Mouse (Mus musculus): ENCODE measurements around the gene Ybx2. TPM values are rescaled to one million over a fixed set of nuclear protein-coding genes. Genes with fewer than 3 reads are reported as not detected.

Gene Ybx2
- polyA plus RNA-seq, 1 experiment from 2014 or later, result 6.6 TPM

GRCm38 (mm10) chr11:69945216-69945615, 9.6 kb downstream of the Ybx2 start:
- H3K4me3 ChIP-seq (ENCODE audit: low read depth, low read length), result no peak overlapping the region
- ATAC-seq (ENCODE audit: insufficient number of reproducible peaks, insufficient read depth, low FRiP score, low read depth), result no peak
- H3K36me3 ChIP-seq (ENCODE audit: control insufficient read depth, insufficient read depth, low read length), result peaks cover 21% of the 10 kb centered on the region
- WGBS, result 59% methylated on average over 13 of the region's 13 CpGs
- no peak overlapping the region for H3K9ac ChIP-seq (replicated peaks; ENCODE audit: low read depth, low read length)
- no peaks in the 10 kb centered on the region; the same call in 1 of the 2 replicates for H3K4me1 ChIP-seq (ENCODE audit: control insufficient read depth, insufficient read depth, low read length)
- H3K9me3 ChIP-seq (ENCODE audit: control insufficient read depth, low read depth, low read length), result no peaks in the 10 kb centered on the region
- no peak overlapping the region for H3K27ac ChIP-seq (ENCODE audit: low read length)
- 0 out of 2 replicates have a peak overlapping the region, but pooled peaks have one; percentile 55 for H3K4me2 ChIP-seq (replicated peaks; ENCODE audit: low read depth, low read length)
- H3K27me3 ChIP-seq (ENCODE audit: control insufficient read depth, insufficient read depth, low read length), result no peaks in the 10 kb centered on the region

GRCm38 (mm10) chr11:69945997-69946891, 10.6 kb downstream of the Ybx2 start:
- H3K4me1 ChIP-seq (ENCODE audit: control insufficient read depth, insufficient read depth, low read length), result no peaks in the 10 kb centered on the region; the same call in 1 of the 2 replicates
- H3K4me3 ChIP-seq (ENCODE audit: low read depth, low read length), result peak overlapping the region; percentile 46
- H3K27me3 ChIP-seq (ENCODE audit: control insufficient read depth, insufficient read depth, low read length), result no peaks in the 10 kb centered on the region
- no peak overlapping the region for H3K9ac ChIP-seq (replicated peaks; ENCODE audit: low read depth, low read length)
- no peak for ATAC-seq (ENCODE audit: insufficient number of reproducible peaks, insufficient read depth, low FRiP score, low read depth)
- peak overlapping the region; percentile 77; the same call in 1 of the 2 replicates for H3K27ac ChIP-seq (ENCODE audit: low read length)
- H3K4me2 ChIP-seq (replicated peaks; ENCODE audit: low read depth, low read length), result peak overlapping the region; percentile 55
- 84% methylated on average over 18 of the region's 18 CpGs for WGBS
- H3K36me3 ChIP-seq (ENCODE audit: control insufficient read depth, insufficient read depth, low read length), result peaks cover 21% of the 10 kb centered on the region
- H3K9me3 ChIP-seq (ENCODE audit: control insufficient read depth, low read depth, low read length), result no peaks in the 10 kb centered on the region

- peak overlapping the region; percentile 55 for H3K4me2 ChIP-seq (replicated peaks; ENCODE audit: low read depth, low read length)
- H3K27me3 ChIP-seq (ENCODE audit: control insufficient read depth, insufficient read depth, low read length), result no peaks in the 10 kb centered on the region
- H3K36me3 ChIP-seq (ENCODE audit: control insufficient read depth, insufficient read depth, low read length), result peaks cover 20% of the 10 kb centered on the region
- peak overlapping the region; percentile 46 for H3K4me3 ChIP-seq (ENCODE audit: low read depth, low read length)
- peak overlapping the region; percentile 77 for H3K27ac ChIP-seq (ENCODE audit: low read length)
- no peaks in the 10 kb centered on the region for H3K9me3 ChIP-seq (ENCODE audit: control insufficient read depth, low read depth, low read length)
- 2% methylated on average over 29 of the region's 29 CpGs for WGBS
- H3K9ac ChIP-seq (replicated peaks; ENCODE audit: low read depth, low read length), result peak overlapping the region; percentile 47
- H3K4me1 ChIP-seq (ENCODE audit: control insufficient read depth, insufficient read depth, low read length), result no peaks in the 10 kb centered on the region; the same call in 1 of the 2 replicates
- peak; percentile 29 for ATAC-seq (ENCODE audit: insufficient number of reproducible peaks, insufficient read depth, low FRiP score, low read depth)
Measured at GRCm38 (mm10) chr11:69947337-69948065, 11.9 kb downstream of the Ybx2 start.

- H3K27ac ChIP-seq (ENCODE audit: low read length), result peak within 1 kb of the TSS; percentile 77
- no peaks in the 10 kb centered on the region for H3K27me3 ChIP-seq (ENCODE audit: control insufficient read depth, insufficient read depth, low read length)
- WGBS, result under 1% methylated on average over 34 of the region's 34 CpGs
- peak within 1 kb of the TSS; percentile 55 for H3K4me2 ChIP-seq (replicated peaks; ENCODE audit: low read depth, low read length)
- peak within 1 kb of the TSS; percentile 46 for H3K4me3 ChIP-seq (ENCODE audit: low read depth, low read length)
- ATAC-seq (ENCODE audit: insufficient number of reproducible peaks, insufficient read depth, low FRiP score, low read depth), result peak; percentile 93
- peak within 1 kb of the TSS; percentile 47 for H3K9ac ChIP-seq (replicated peaks; ENCODE audit: low read depth, low read length)
- H3K4me1 ChIP-seq (ENCODE audit: control insufficient read depth, insufficient read depth, low read length), result no peaks in the 10 kb centered on the region; the same call in 1 of the 2 replicates
- peaks cover 17% of the 10 kb centered on the region for H3K36me3 ChIP-seq (ENCODE audit: control insufficient read depth, insufficient read depth, low read length)
- no peaks in the 10 kb centered on the region for H3K9me3 ChIP-seq (ENCODE audit: control insufficient read depth, low read depth, low read length)
Measured at GRCm38 (mm10) chr11:69948066-69948762, 12.6 kb downstream of the Ybx2 start, which contains the start of gene Slc2a4. Gene Slc2a4 (minus strand): TSS chr11:69948188.

- H3K4me1 ChIP-seq (ENCODE audit: control insufficient read depth, insufficient read depth, low read length), result no peaks in the 10 kb centered on the region; the same call in 1 of the 2 replicates
- H3K4me2 ChIP-seq (replicated peaks; ENCODE audit: low read depth, low read length), result peak overlapping the region; percentile 55
- WGBS, result under 1% methylated on average over 14 of the region's 14 CpGs
- ATAC-seq (ENCODE audit: insufficient number of reproducible peaks, insufficient read depth, low FRiP score, low read depth), result peak; percentile 34; the same call in 1 of the 2 replicates
- peaks cover 17% of the 10 kb centered on the region for H3K36me3 ChIP-seq (ENCODE audit: control insufficient read depth, insufficient read depth, low read length)
- H3K9me3 ChIP-seq (ENCODE audit: control insufficient read depth, low read depth, low read length), result no peaks in the 10 kb centered on the region
- H3K27ac ChIP-seq (ENCODE audit: low read length), result peak overlapping the region; percentile 77
- no peaks in the 10 kb centered on the region for H3K27me3 ChIP-seq (ENCODE audit: control insufficient read depth, insufficient read depth, low read length)
- peak overlapping the region; percentile 46 for H3K4me3 ChIP-seq (ENCODE audit: low read depth, low read length)
- H3K9ac ChIP-seq (replicated peaks; ENCODE audit: low read depth, low read length), result peak overlapping the region; percentile 28; the same call in 1 of the 2 replicates
Measured at GRCm38 (mm10) chr11:69948763-69949150, 13.2 kb downstream of the Ybx2 start.

GRCm38 (mm10) chr11:69950807-69951459, 15.3 kb downstream of the Ybx2 start:
- Histone ChIP-seq H3K27ac (ENCODE audit: low read length) (no peak overlapping the region), H3K9me3 (ENCODE audit: control insufficient read depth, low read depth, low read length) (no peaks in the 10 kb centered on the region), H3K4me2 (replicated peaks; ENCODE audit: low read depth, low read length) (no peak overlapping the region), H3K4me1 (ENCODE audit: control insufficient read depth, insufficient read depth, low read length) (no peaks in the 10 kb centered on the region; the same call in 1 of the 2 replicates), H3K27me3 (ENCODE audit: control insufficient read depth, insufficient read depth, low read length) (no peaks in the 10 kb centered on the region), H3K9ac (replicated peaks; ENCODE audit: low read depth, low read length) (no peak overlapping the region), H3K4me3 (ENCODE audit: low read depth, low read length) (no peak overlapping the region), H3K36me3 (ENCODE audit: control insufficient read depth, insufficient read depth, low read length) (no peaks in the 10 kb centered on the region)
- WGBS, result 39% methylated on average over 4 of the region's 4 CpGs
- ATAC-seq (ENCODE audit: insufficient number of reproducible peaks, insufficient read depth, low FRiP score, low read depth), result no peak

GRCm38 (mm10) chr11:69952274-69952673, 16.7 kb downstream of the Ybx2 start:
- WGBS, result 43% methylated on average over 1 of the region's 1 CpGs
- Histone ChIP-seq H3K9ac (replicated peaks; ENCODE audit: low read depth, low read length) (no peak overlapping the region), H3K27me3 (ENCODE audit: control insufficient read depth, insufficient read depth, low read length) (no peaks in the 10 kb centered on the region), H3K36me3 (ENCODE audit: control insufficient read depth, insufficient read depth, low read length) (no peaks in the 10 kb centered on the region), H3K4me2 (replicated peaks; ENCODE audit: low read depth, low read length) (no peak overlapping the region), H3K4me3 (ENCODE audit: low read depth, low read length) (no peak overlapping the region), H3K27ac (ENCODE audit: low read length) (no peak overlapping the region), H3K4me1 (ENCODE audit: control insufficient read depth, insufficient read depth, low read length) (no peaks in the 10 kb centered on the region; the same call in 1 of the 2 replicates), H3K9me3 (ENCODE audit: control insufficient read depth, low read depth, low read length) (no peaks in the 10 kb centered on the region)
- ATAC-seq (ENCODE audit: insufficient number of reproducible peaks, insufficient read depth, low FRiP score, low read depth), result no peak

Measured in stomach, embryonic 14.5 days (tissue).